Mouse (Mus musculus): ENCODE measurements around the gene St3gal3.

St3gal3 gene

DNA sequence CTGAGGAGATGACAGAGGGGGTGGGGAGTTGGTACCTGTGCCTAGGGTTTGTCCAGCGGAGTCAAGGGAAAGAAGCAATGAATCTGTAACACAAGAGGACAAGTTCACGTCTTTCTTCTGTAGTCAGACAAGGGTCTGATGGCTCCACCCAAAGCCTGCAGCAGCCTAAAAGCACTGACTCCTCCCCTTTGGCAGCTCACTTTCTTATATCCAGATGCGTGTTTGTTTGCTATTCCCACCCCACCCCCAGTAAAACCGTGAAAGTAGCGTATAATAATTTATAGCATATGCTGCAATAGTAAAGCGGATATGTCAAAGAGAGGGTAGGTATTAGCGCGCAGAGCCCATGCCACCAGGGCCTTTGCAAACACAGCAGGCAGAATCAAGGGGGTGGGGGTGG, 80.1 kb downstream of the St3gal3 start:
- DNase-seq (ENCODE audit: low spot score), result no peak

GRCm38 (mm10) chr4:118053904-118054303, 80.8 kb downstream of the St3gal3 start:
- DNase-seq (ENCODE audit: low spot score), result no peak

GRCm38 (mm10) chr4:118049606-118050302, 85.0 kb downstream of the St3gal3 start:
- DNase-seq (ENCODE audit: low spot score), result no peak

DNA sequence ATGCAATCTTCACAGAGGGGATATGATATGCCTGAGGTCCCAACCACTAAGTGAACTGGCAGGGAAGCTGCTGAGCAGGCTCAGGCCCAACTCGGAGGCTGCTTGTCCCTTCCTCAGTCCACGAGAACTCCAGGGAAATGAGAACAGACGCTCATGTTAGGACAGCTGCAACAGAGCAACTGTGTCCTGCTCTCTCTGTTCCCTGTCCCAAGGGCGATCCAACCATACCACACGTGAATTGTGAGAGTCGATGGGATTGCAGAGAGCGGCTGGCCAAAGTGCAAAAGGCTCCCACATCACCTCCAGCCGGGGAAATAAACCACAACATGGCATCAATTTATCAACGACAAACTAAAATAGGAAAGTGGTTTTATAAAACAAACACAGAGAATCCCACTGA, 90.2 kb downstream of the St3gal3 start:
- no peak for DNase-seq (ENCODE audit: low spot score)

- no peak for DNase-seq (ENCODE audit: low spot score)
Observed at GRCm38 (mm10) chr4:118043331-118044002, 91.2 kb downstream of the St3gal3 start.

DNA sequence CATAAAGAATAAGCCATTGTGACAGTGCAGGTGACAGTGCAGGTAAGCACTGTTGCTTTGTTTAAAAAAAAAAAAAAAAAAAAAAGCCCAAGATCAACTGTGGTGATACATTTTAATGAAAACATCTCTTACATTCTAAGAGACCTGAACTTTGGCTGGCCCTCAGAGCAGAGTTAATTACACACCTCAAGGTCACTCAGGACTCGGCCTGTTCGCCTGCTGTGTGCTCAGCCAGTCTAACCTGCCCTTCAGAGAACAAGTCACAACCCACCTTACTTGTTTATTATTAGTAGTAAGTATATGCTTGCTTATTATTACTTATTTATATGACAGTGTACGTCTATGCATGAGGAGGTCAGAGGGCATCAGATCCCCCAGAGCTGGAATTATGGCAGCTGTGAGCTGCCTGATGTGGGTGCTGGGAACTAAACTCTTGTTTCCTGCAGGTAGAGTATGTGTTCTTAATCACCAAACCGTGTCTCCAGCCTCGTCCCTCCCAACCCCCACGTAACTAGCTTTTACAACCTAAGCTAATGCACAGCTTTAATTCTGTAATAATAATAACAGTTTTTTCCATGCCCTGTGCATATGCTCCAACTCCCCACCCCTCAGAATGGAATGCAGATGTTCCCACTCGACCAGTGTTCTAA, 91.9 kb downstream of the St3gal3 start:
- DNase-seq (ENCODE audit: low spot score), result no peak

DNA sequence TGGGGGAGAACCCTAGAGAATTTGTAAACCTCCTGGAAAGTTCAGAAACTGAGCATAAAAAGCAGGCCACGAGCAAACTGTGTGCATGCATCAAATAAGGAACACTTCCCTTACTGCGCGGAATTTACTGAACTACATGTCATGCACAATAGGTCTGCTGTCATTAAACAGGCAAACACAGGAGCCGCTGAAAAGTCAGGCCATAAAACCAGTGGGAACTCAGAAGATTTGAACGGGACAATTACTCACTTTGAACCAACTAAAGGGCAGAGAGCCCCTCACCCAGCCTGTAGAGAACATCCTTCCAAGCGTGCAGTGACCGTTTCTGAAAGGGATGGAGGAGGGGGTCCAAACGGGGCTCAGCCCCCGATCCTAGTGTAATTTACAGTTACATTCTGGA, 93.6 kb downstream of the St3gal3 start:
- no peak for DNase-seq (ENCODE audit: low spot score)

DNA sequence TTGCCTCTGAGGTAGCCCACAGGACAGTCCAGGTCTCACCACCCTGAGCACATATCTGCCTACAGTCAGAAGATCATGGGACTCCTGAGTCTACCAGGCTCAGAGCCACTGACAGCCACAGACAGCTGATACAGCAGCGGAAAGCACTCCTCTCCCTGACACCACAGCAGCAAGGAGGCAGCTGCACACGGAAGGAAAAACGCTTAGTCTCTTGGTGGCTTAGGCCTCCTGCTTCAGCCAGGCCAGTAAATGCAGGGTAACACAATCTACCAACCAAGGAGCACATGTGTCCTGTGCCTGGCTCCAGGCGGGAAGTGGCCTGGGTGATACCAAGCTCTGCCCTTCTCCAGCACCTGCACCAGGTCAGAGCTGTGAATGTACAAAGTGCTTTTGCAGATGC, 94.1 kb downstream of the St3gal3 start:
- DNase-seq (ENCODE audit: low spot score), result no peak

- no peak for DNase-seq (ENCODE audit: low spot score)
Observed at GRCm38 (mm10) chr4:118039964-118040363, 94.8 kb downstream of the St3gal3 start.

- DNase-seq (ENCODE audit: low spot score), result no peak
Observed at GRCm38 (mm10) chr4:118038023-118038422, 96.7 kb downstream of the St3gal3 start.

- no peak for DNase-seq (ENCODE audit: low spot score)
Observed at GRCm38 (mm10) chr4:118037406-118037805, 97.3 kb downstream of the St3gal3 start.

GRCm38 (mm10) chr4:118036531-118036930, 98.2 kb downstream of the St3gal3 start:
- DNase-seq (ENCODE audit: low spot score), result no peak

DNA sequence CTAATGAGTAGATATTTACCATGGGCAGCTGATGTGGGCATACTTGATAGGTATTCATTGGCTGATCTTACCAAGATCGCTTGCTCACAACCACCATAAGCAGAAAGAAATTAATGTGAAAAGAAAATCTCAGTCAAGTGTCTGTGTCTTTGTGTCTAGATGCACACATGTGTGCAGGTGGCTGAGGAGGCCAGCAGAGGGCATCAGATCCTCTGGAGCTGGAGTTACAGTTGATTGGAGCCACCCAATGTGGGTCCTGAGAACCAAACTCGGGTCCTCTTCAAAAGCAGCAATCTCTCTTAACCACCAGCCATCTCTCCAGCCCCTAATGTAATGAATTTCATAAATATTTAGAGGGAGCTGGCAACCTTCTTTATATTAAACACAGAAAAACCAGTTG, 99.6 kb downstream of the St3gal3 start:
- DNase-seq (ENCODE audit: low spot score), result no peak

DNA sequence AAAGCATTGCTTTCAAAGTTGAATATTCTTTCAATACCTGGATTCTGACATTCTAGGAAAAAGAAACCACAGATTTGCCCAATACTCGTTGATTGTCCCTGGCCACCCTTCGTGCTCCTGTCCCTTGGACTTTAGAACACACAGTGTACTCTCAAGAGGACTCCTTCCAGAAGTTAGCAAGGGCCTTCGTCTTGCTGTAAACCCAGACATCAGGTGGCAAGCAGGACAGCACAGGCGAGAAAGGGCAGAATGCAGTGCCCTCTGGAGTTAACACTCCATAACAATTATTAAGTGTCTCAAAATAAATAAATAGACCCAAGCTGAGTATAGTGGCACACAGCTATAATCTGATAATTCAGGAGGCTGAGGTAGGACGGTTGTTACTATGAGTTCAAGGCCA, 101.7 kb downstream of the St3gal3 start:
- DNase-seq (ENCODE audit: low spot score), result no peak

DNA sequence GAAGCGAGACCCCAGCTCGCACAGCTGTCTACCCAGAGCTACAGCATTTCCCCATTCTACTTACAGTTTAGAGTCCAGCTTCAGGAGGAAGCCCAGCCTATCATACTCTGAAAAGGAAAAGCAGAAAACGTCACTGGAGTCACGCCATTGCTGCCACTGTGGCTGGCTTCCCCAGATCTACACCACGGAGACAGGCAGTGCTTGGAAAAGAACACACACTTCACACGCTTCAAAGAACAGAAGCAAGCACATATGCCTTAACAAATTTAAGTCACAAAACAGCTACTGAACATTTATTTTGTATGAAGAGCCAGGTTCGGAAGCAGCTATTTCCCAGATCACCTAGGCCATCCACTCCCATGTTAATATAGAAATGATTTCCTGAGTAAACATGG, 102.9 kb downstream of the St3gal3 start:
- no peak for DNase-seq (ENCODE audit: low spot score)

DNA sequence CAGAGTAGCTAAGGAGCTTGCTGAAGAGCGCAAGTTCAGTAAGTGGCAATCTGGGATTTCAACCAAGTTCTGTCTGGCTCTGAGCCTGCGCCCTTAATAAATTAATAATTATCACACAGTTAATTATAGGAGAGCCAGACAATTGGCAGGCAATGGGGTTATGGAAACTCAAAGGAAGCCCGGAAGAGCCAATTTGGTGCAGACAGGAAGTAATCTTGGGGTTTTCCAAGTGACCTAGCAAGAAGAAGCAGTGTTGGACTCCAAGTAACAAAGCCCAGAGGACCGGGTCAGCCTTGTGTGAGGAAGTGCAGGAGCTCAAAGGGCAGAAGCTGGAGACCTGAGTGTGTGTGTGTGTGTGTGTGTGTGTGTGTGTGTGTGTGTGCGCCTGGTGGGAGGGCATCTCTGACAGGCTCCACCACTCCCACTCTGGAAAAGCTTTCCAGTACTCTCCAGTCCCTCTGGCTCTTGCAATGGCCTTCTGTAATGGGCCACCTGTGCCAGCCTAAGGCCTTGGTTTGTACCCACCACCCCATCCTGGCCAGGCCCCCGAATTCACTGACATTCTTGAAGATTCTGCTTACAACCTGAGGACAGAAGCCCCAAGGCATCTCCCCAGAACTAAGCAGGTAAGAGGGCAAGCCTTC, 103.5 kb downstream of the St3gal3 start:
- peak; percentile 22 for DNase-seq (ENCODE audit: low spot score)

DNA sequence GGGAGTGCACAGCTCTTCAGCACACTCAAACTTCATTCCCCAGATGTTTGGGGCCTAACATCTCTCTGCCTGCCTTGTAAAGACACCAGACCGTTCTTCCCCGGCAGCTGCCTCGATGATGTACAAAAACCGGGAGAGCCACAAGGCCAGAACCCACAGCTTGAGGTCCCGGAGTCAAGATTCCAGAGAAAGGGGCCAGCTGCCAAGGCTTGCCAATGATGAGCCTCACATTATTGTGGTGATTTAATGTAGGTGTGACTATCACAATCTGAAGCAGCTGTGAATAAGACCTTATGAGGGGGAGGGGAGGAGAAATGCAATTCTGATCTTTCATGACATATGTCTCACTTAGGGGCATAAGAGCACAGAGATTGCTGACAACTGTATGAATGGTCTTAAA, 104.4 kb downstream of the St3gal3 start:
- no peak for DNase-seq (ENCODE audit: low spot score)

GRCm38 (mm10) chr4:118029892-118030291, 104.8 kb downstream of the St3gal3 start:
- DNase-seq (ENCODE audit: low spot score), result no peak

DNA sequence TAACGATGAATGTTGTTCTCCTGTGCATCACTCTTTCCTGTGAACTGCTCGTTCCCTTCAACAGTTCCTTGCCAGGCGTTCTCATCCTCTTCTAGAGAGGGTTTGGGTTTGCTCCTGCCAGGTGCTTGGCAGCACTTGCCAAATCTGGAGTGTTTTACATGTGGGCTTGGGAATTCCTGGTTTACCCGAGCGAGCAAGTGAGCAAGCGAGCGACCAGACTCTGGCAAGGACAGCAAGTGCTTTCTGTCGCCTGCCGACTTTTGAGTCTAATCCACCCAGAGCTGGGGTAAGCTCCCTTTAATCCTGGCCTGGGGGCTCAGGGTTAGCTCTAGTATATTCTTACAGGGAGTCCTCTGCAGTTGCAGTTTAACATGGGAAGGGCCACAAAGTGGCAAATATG, 105.7 kb downstream of the St3gal3 start:
- DNase-seq (ENCODE audit: low spot score), result no peak

GRCm38 (mm10) chr4:118025931-118026330, 108.8 kb downstream of the St3gal3 start:
- DNase-seq (ENCODE audit: low spot score), result no peak

GRCm38 (mm10) chr4:118025381-118025780, 109.3 kb downstream of the St3gal3 start:
- no peak for DNase-seq (ENCODE audit: low spot score)

DNA sequence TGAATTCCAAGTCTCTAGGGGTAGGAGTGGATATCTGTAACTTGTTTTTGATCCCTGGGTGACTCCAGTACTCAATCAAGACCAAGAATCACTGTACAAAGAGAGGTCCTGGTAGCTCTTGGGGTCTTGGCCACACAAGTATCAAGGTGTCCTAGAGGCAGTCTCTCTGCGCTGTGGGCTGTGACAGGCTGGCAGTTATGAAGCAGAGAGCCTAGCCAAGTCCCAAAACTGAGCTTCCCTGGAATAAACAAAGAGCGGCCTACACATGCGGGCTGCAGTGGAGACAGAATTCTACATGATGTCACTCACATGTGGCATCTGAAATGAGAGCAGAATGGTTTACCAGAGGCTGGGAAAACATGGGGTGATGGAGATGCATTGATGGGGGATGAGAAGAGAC, 111.9 kb downstream of the St3gal3 start:
- no peak for DNase-seq (ENCODE audit: low spot score)

- no peak for DNase-seq (ENCODE audit: low spot score)
Observed at GRCm38 (mm10) chr4:118022406-118022805, 112.3 kb downstream of the St3gal3 start.
